Mouse (Mus musculus) kidney, postnatal 4 days (tissue): ENCODE data around the gene Fbxo41.
A peak's percentile ranks its signal among the peaks of the same experiment; 100 is the strongest.

ENCODE experiments used
- DNase-seq, 2 experiments: peaks; one replicate each; pipeline ENCODE4 v3.0.0; 2021; ENCODE audit warnings: mixed read lengths in 2 of 2

Fbxo41 gene

DNA sequence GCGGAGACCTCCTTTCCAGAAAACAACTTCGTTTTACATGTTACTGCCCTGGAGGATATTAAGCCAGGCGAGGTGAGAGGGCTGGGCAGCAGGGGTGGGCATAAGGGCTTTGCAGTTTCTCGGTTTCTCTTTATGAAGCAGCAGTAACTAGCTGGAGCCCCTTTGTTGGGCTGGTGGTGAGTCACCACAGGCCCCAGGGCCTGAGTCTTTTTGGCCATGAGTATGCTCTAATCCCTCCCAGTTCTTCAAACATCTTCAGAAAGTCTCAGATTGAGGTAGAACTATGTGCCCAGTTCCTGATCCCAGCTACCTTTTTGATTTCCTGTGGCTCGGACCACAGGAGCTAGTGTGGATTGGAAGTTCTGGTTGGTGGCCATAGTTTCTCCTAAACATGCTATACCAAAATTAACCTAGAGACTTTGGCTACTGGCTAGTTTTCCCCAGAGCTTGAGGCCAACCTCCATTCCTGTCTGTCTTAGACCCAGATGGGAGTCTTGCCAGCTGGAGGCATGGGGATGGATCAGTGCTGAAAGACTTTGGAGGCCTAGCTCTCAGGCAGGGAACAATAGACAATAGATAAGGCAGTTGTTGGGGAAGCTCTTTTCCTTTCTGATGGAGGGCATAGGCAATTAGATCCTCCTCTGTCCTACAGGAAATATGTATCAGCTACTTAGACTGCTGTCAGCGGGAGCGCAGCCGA is 58.4 kb downstream of the Fbxo41 start:
- no peak for DNase-seq

GRCm38 (mm10) chr6:85443488-85444233 is 59.1 kb downstream of the Fbxo41 start:
- DNase-seq = no peak

DNA sequence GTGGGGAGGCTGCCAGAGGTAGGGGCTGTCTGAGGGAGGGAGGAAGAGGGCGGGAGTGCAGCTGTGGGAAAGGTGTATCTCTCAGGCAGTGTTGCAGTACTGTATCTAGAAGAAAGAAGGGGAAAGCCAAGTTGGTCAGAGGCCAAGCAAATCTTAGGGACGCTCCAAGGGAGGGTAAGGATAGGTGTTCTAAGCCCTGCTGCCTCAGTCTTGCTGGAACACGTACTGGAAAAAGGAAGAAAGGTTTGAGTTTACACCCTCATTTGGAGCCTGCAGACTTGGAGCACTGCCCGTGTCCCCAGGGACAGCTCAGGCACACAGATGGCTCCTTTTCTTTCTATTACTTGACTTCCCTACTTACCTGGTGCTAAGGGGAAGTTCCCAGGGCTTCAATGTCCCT is 61.7 kb downstream of the Fbxo41 start:
- no peak for DNase-seq

GRCm38 (mm10) chr6:85436631-85437030 is 66.2 kb downstream of the Fbxo41 start:
- DNase-seq = no peak

GRCm38 (mm10) chr6:85436204-85436603 is 66.6 kb downstream of the Fbxo41 start:
- DNase-seq = no peak

- DNase-seq = no peak
Observed at GRCm38 (mm10) chr6:85433865-85434264, 68.9 kb downstream of the Fbxo41 start.

- DNase-seq = peak; percentile 94 to 95
Observed at GRCm38 (mm10) chr6:85431842-85432431, 70.9 kb downstream of the Fbxo41 start, which contains the start of gene Smyd5. Gene Smyd5 (plus strand): TSS chr6:85431989.

- no peak for DNase-seq
Observed at GRCm38 (mm10) chr6:85431274-85431841, 71.4 kb downstream of the Fbxo41 start.

- DNase-seq = peak in 1 of 2 experiments; percentile 11
Observed at GRCm38 (mm10) chr6:85423836-85424379, 78.9 kb downstream of the Fbxo41 start, which contains the start of gene Noto. Gene Noto (plus strand): TSS chr6:85423886.
